Mouse (Mus musculus): ENCODE measurements around the gene Rbm5.

- TF ChIP-seq CTCF (IDR thresholded peaks at IDR 0.05) (no peak), EP300 (IDR thresholded peaks at IDR 0.05) (no peak)
Observed at GRCm38 (mm10) chr9:107709096-107709696, 61.6 kb downstream of the Rbm5 start.
